Mouse (Mus musculus) hindbrain, embryonic 11.5 days (tissue): Measurements from ENCODE around the gene Snw1. TPM values are rescaled to one million over a fixed set of nuclear protein-coding genes. Genes with fewer than 3 reads are reported as not detected.

Experiments used
- ATAC-seq: fragments of 200-750 bp; cut with Nextera tagmentation; 2 replicates; pipeline ENCODE4 v1.8.0; 2017; ENCODE audit warnings: mild to moderate bottlenecking, moderate TSS enrichment, moderate library complexity; ENCODE audit not compliant: low FRiP score
- DNase-seq: peaks from one replicate; pipeline ENCODE4 v3.0.0-alpha.2; 2015; ENCODE audit warnings: low spot score
- H3K27ac ChIP-seq: fragments of 300-500 bp; sonication (generic); 2 replicates; pipeline ENCODE4 v1.5.1; 2014; ENCODE audit warnings: mild to moderate bottlenecking, low read depth, low read length
- H3K27me3 ChIP-seq: fragments of 300-500 bp; sonication (generic); 2 replicates; pipeline ENCODE4 v1.6.1; 2014; ENCODE audit warnings: mild to moderate bottlenecking, low read length, moderate library complexity, mixed read lengths; ENCODE audit not compliant: control insufficient read depth, insufficient read depth
- H3K36me3 ChIP-seq: fragments of 300-500 bp; sonication (generic); 2 replicates; pipeline ENCODE4 v1.6.1; 2014; ENCODE audit warnings: mild to moderate bottlenecking, low read length, moderate library complexity, mixed read lengths; ENCODE audit not compliant: control insufficient read depth, insufficient read depth
- H3K4me1 ChIP-seq: fragments of 300-500 bp; sonication (generic); replicated peaks from 2 replicates; pipeline ENCODE4 v1.6.1; 2014; ENCODE audit warnings: low read length, mixed read lengths; ENCODE audit not compliant: control insufficient read depth, insufficient read depth
- H3K4me2 ChIP-seq: fragments of 300-500 bp; sonication (generic); replicated peaks from 2 replicates; pipeline ENCODE4 v1.6.1; 2014; ENCODE audit warnings: mild to moderate bottlenecking, low read depth, low read length
- H3K4me3 ChIP-seq: fragments of 300-500 bp; sonication (generic); 2 replicates; pipeline ENCODE4 v1.5.1; 2014; ENCODE audit warnings: low read depth, low read length
- H3K9ac ChIP-seq: fragments of 300-500 bp; sonication (generic); 2 replicates; pipeline ENCODE4 v1.6.1; 2014; ENCODE audit warnings: low read depth, low read length
- H3K9me3 ChIP-seq: fragments of 300-500 bp; sonication (generic); 2 replicates; pipeline ENCODE4 v1.6.1; 2016; ENCODE audit warnings: low read length; ENCODE audit not compliant: control insufficient read depth
- WGBS: fragments of 180-500 bp; shearing (Covaris S2); extraction: QIAGEN DNeasy Blood & Tissue Kit; methylation state at CpG from one replicate; pipeline ENCODE4 v1.1.7; 2014; 5-methylcytosine and 5-hydroxymethylcytosine counted together
- polyA plus RNA-seq: library from polyadenylated mRNA; unstranded; fragments of >200 nt; fragmentation: Nextera tagmentation; extraction: Ambion mirVana; gene quantifications from 2 replicates; pipeline ENCODE4 v1.2.1, GENCODE M21; 2014

The Snw1 gene
- polyA plus RNA-seq, 1 experiment from 2014 or later, result 156 TPM

DNA sequence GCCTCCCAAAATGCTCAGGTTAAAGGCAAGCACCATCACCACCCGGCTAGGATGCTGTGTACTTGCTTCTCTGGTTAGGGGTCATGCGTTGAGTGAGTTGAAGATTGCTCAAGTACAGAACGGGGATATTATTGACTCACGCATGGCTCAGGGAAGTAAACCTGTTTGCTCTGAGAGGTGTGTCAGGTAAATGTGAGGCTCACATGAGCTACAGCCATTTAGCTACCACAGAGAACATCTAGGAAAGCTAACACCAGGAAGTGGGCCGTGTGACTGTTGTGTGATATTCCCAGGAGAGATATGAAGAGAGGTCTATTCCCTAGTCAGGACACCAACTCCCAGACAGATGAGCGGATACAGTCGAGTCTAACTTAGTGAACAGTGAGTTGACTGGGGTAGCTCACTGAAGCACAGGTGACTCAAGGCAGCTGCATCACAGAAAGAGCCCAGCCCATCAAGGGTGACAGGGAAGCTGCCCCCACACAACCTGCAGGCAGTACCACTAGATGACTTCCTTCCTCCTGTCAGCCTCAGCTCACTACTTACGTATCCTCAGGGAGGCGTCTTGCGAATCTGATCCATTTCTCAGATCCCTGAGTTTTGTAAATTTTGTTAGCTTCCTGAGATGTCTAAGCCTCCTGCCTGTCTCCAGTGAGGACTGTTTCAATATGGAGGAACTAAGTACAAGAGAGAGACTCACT is 72.8 kb downstream of the Snw1 start:
- no peaks in the 10 kb centered on the region for H3K36me3 ChIP-seq
- WGBS, result 86% methylated on average over 10 of the region's 10 CpGs
- H3K27me3 ChIP-seq, result no peaks in the 10 kb centered on the region
- H3K9ac ChIP-seq, result no peak overlapping the region
- DNase-seq, result no peak
- ATAC-seq, result no peak
- no peak overlapping the region for H3K4me2 ChIP-seq
- no peak overlapping the region for H3K4me3 ChIP-seq
- no peaks in the 10 kb centered on the region for H3K4me1 ChIP-seq
- H3K9me3 ChIP-seq, result no peaks in the 10 kb centered on the region
- H3K27ac ChIP-seq, result no peak overlapping the region

Other genes with a start within 250 kb of the Snw1 start
- gene Noxred1, start 233.5 kb downstream of the Snw1 start, polyA plus RNA-seq, result 1.1 and 2.0 TPM in 2 replicates
- gene Vipas39, start 206.0 kb downstream of the Snw1 start, polyA plus RNA-seq, result 62.3 and 65.6 TPM in 2 replicates
- 210 and 222 TPM in 2 replicates for gene Ahsa1, start 205.8 kb downstream of the Snw1 start, polyA plus RNA-seq
- 0.63 and 0.99 TPM in 2 replicates for gene Ism2, start 172.6 kb downstream of the Snw1 start, polyA plus RNA-seq
- 62.4 and 63.7 TPM in 2 replicates for gene Sptlc2, start 83.9 kb downstream of the Snw1 start, polyA plus RNA-seq
- 277 and 302 TPM in 2 replicates for gene Slirp, start 28.4 kb downstream of the Snw1 start, polyA plus RNA-seq
- gene Alkbh1, start 28.3 kb downstream of the Snw1 start, polyA plus RNA-seq, result 43.5 and 56.0 TPM in 2 replicates
- not detected in 2 replicates for gene Gm5788, start 22.4 kb upstream of the Snw1 start, polyA plus RNA-seq
- not detected in 2 replicates for gene Gm8300, start 42.0 kb upstream of the Snw1 start, polyA plus RNA-seq
- gene Oog1, start 130.4 kb upstream of the Snw1 start, polyA plus RNA-seq, result not detected in 2 replicates
- not detected in 2 replicates for gene Gm4027, start 146.6 kb upstream of the Snw1 start, polyA plus RNA-seq
- gene Gm16381, start 172.3 kb upstream of the Snw1 start, polyA plus RNA-seq, result not detected in 2 replicates